Mouse (Mus musculus) embryonic facial prominence, embryonic 13.5 days (tissue): ENCODE measurements around the gene Epha5. TPM values are rescaled to one million over a fixed set of nuclear protein-coding genes. Genes with fewer than 3 reads are reported as not detected.

ENCODE experiments used
- ATAC-seq: fragments of 200-750 bp; cut with Nextera tagmentation; 2 replicates; pipeline ENCODE4 v1.8.0; 2017; ENCODE audit warnings: low read depth; ENCODE audit not compliant: insufficient number of reproducible peaks, insufficient read depth, low FRiP score, low TSS enrichment
- H3K27ac ChIP-seq: fragments of 300-500 bp; sonication (generic); 2 replicates; pipeline ENCODE4 v1.5.1; 2015; ENCODE audit warnings: moderate library complexity, mild to moderate bottlenecking, inconsistent platforms
- H3K27me3 ChIP-seq: fragments of 300-500 bp; sonication (generic); 2 replicates; pipeline ENCODE4 v1.6.1; 2015; ENCODE audit warnings: mild to moderate bottlenecking, inconsistent platforms
- H3K36me3 ChIP-seq: fragments of 300-500 bp; sonication (generic); 2 replicates; pipeline ENCODE4 v1.6.1; 2015; ENCODE audit warnings: mild to moderate bottlenecking, inconsistent platforms
- H3K4me1 ChIP-seq: fragments of 300-500 bp; sonication (generic); 2 replicates; pipeline ENCODE4 v1.6.1; 2015; ENCODE audit warnings: inconsistent platforms
- H3K4me2 ChIP-seq: fragments of 300-500 bp; sonication (generic); 2 replicates; pipeline ENCODE4 v1.6.1; 2015; ENCODE audit warnings: moderate library complexity, mild to moderate bottlenecking, inconsistent platforms
- H3K4me3 ChIP-seq: fragments of 300-500 bp; sonication (generic); 2 replicates; pipeline ENCODE4 v1.5.1; 2015; ENCODE audit warnings: mild to moderate bottlenecking, inconsistent platforms
- H3K9ac ChIP-seq: fragments of 300-500 bp; sonication (generic); 2 replicates; pipeline ENCODE4 v1.6.1; 2015; ENCODE audit warnings: mild to moderate bottlenecking, inconsistent platforms
- H3K9me3 ChIP-seq: fragments of 300-500 bp; sonication (generic); 2 replicates; pipeline ENCODE4 v1.6.1; 2016; ENCODE audit warnings: inconsistent platforms
- WGBS: fragments of 180-500 bp; shearing (Covaris S2); methylation state at CpG from one replicate; pipeline ENCODE4 v1.1.7; 2015; ENCODE audit warnings: mixed read lengths; 5-methylcytosine and 5-hydroxymethylcytosine counted together
- polyA plus RNA-seq: library from polyadenylated mRNA; unstranded; fragments of >200 nt; fragmentation: Nextera tagmentation; extraction: Ambion mirVana; gene quantifications from 2 replicates; pipeline ENCODE4 v1.2.1, GENCODE M21; 2015

Epha5 gene
- polyA plus RNA-seq, 1 experiment from 2014 or later, result 7.9 TPM

- H3K4me2 ChIP-seq, result no peak overlapping the region
- H3K4me1 ChIP-seq, result no peaks in the 10 kb centered on the region
- no peak overlapping the region for H3K4me3 ChIP-seq
- no peaks in the 10 kb centered on the region for H3K9me3 ChIP-seq
- ATAC-seq, result no peak
- no peaks in the 10 kb centered on the region for H3K27me3 ChIP-seq
- whole genome bisulfite sequencing, result 84% methylated on average over 11 of the region's 11 CpGs
- H3K36me3 ChIP-seq, result no peaks in the 10 kb centered on the region
- no peak overlapping the region for H3K27ac ChIP-seq
- H3K9ac ChIP-seq, result no peak overlapping the region
These were observed 321.2 kb downstream of the Epha5 start for GRCm38 (mm10) chr5:84095947-84096346.

- Histone ChIP-seq H3K4me3 (no peak overlapping the region), H3K27ac (no peak overlapping the region), H3K36me3 (no peaks in the 10 kb centered on the region), H3K9me3 (no peaks in the 10 kb centered on the region), H3K4me2 (no peak overlapping the region), H3K9ac (no peak overlapping the region), H3K27me3 (no peaks in the 10 kb centered on the region), H3K4me1 (no peaks in the 10 kb centered on the region)
- no peak for ATAC-seq
- WGBS, result 59% methylated on average over 6 of the region's 6 CpGs
These were observed 335.9 kb downstream of the Epha5 start for GRCm38 (mm10) chr5:84081321-84081720.

GRCm38 (mm10) chr5:84070976-84071375, 346.2 kb downstream of the Epha5 start:
- Histone ChIP-seq H3K4me2 (no peak overlapping the region), H3K9ac (no peak overlapping the region), H3K27me3 (no peaks in the 10 kb centered on the region), H3K9me3 (no peaks in the 10 kb centered on the region), H3K36me3 (no peaks in the 10 kb centered on the region), H3K4me3 (no peak overlapping the region), H3K4me1 (no peaks in the 10 kb centered on the region), H3K27ac (no peak overlapping the region)
- WGBS, result 90% methylated on average over 7 of the region's 7 CpGs
- no peak for ATAC-seq

- WGBS, result 76% methylated on average over 2 of the region's 2 CpGs
- Histone ChIP-seq H3K4me1 (no peaks in the 10 kb centered on the region), H3K4me3 (no peak overlapping the region), H3K27me3 (no peaks in the 10 kb centered on the region), H3K9me3 (no peaks in the 10 kb centered on the region), H3K36me3 (no peaks in the 10 kb centered on the region), H3K27ac (no peak overlapping the region), H3K9ac (no peak overlapping the region), H3K4me2 (no peak overlapping the region)
- ATAC-seq, result no peak
These were observed 363.3 kb downstream of the Epha5 start for GRCm38 (mm10) chr5:84053880-84054279.

GRCm38 (mm10) chr5:84037250-84037963, 379.8 kb downstream of the Epha5 start:
- no peak overlapping the region for H3K4me2 ChIP-seq
- H3K4me1 ChIP-seq, result no peaks in the 10 kb centered on the region
- H3K4me3 ChIP-seq, result no peak overlapping the region
- no peak overlapping the region for H3K9ac ChIP-seq
- 95% methylated on average over 1 of the region's 1 CpGs for WGBS
- H3K27me3 ChIP-seq, result no peaks in the 10 kb centered on the region
- no peak for ATAC-seq
- no peaks in the 10 kb centered on the region for H3K36me3 ChIP-seq
- no peak overlapping the region for H3K27ac ChIP-seq
- H3K9me3 ChIP-seq, result no peaks in the 10 kb centered on the region
